Mouse (Mus musculus) A20 (cell line): ENCODE data around the gene Vopp1.

ENCODE experiments used
- DNase-seq: peaks from one replicate; pipeline ENCODE4 v3.0.0-alpha.2; 2011; ENCODE audit warnings: low read depth, low spot score

Gene Vopp1

GRCm38 (mm10) chr6:57702743-57703499 is 122.0 kb downstream of the Vopp1 start:
- peak; percentile 99 for DNase-seq

DNA sequence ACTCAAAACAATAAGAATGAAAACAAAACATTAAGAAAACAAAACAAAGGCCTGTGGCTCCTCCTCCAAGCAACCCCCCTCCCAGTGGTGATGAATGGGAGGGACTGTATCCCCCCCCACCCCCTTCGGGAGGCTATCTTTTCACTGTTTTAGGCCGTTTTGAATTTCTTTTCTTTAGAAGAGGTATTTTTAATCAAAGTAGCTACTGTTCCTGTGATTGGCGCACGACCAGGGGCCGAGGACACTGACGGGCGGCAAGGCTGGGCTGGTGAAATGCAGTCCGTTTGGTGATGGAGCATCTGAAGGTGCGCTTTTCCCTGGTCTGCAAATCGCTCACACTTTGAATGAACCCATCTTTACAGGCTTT is 122.6 kb downstream of the Vopp1 start, which contains the start of gene Lancl2:
Gene Lancl2 (plus strand): TSS at position 165 of the 367 bp plus-strand sequence.
- DNase-seq: no peak

DNA sequence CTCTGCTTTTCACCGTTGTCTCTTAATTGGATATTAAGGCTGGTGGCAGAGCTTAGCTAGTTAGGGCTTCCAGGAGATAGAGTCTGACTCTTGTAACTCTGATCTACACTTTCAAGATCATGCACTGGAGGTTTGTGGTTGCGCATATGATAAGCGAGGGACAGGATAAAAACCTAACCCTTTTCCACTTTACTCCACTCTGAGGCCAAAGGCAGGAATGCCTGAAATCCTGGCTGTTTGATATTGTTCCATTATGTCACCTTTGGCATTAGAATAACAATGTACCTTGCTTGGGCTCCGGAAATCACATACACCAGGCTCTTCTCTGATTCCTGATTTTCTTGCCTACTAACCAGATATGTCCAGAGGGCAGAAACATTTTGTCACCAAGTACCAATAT is 123.3 kb downstream of the Vopp1 start:
- no peak for DNase-seq

GRCm38 (mm10) chr6:57693116-57693515 is 131.8 kb downstream of the Vopp1 start:
- DNase-seq: no peak

- DNase-seq: peak; percentile 92
These were observed 133.3 kb downstream of the Vopp1 start, which contains the start of gene Pyurf for GRCm38 (mm10) chr6:57691467-57692261. TSS of gene Pyurf (minus strand) at chr6:57692078.

DNA sequence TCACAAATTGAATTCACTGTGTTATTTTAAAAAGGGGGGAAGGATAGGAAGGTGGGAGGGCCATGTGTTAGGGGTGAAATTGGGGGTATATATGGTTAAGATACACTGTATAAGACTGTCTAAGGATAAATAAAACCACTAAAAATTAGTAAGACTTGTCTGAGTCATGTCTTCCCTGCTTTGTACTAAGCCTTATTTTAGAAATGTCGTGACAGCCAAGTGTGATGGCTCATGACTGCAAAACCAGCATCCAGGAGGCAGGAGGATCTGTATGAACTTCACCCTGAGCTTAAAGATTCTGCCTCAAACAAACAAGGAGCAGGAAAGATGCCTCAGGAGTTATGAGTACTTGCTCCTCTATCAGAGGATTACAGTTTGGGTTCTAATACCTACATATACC is 140.8 kb downstream of the Vopp1 start:
- DNase-seq: no peak
